Mouse (Mus musculus): ENCODE measurements around the gene Ugt1a8.
"Not testable (repeated sequence)": the region's sequence is repeated elsewhere in the genome, so short reads cannot be mapped to it uniquely, and the experiment has no call there.

Gene Ugt1a8

GRCm38 (mm10) chr1:88087513-88087912 lies at the start of gene Ugt1a8:
Gene Ugt1a8 (plus strand): TSS chr1:88087813.
- in situ Hi-C loops (cut with MboI, MseI), result no loop called here

- in situ Hi-C loops (cut with MboI, MseI), result not testable (repeated sequence)
Observed at GRCm38 (mm10) chr1:88043044-88043443, 44.6 kb upstream of the Ugt1a8 start.

- in situ Hi-C loops (cut with MboI, MseI), result not testable (repeated sequence)
Observed at GRCm38 (mm10) chr1:88044832-88045437, 42.7 kb upstream of the Ugt1a8 start.

GRCm38 (mm10) chr1:88047408-88047807 lies 40.2 kb upstream of the Ugt1a8 start:
- in situ Hi-C loops (cut with MboI, MseI), result not testable (repeated sequence)

- in situ Hi-C loops (cut with MboI, MseI), result no loop called here
Observed at GRCm38 (mm10) chr1:88055088-88055487, 32.5 kb upstream of the Ugt1a8 start, which contains the start of gene Ugt1a10. Gene Ugt1a10 (plus strand): TSS chr1:88055388.

GRCm38 (mm10) chr1:88066472-88067102 lies 21.0 kb upstream of the Ugt1a8 start:
- in situ Hi-C loops (cut with MboI, MseI), result not testable (repeated sequence)

- in situ Hi-C loops (cut with MboI, MseI), result no loop called here
Observed at GRCm38 (mm10) chr1:88070495-88070894, 17.1 kb upstream of the Ugt1a8 start, which contains the start of gene Ugt1a9. Gene Ugt1a9 (plus strand): TSS chr1:88070800.

GRCm38 (mm10) chr1:88070902-88071301 lies 16.7 kb upstream of the Ugt1a8 start:
- in situ Hi-C loops (cut with MboI, MseI), result no loop called here

- in situ Hi-C loops (cut with MboI, MseI), result no loop called here
Observed at GRCm38 (mm10) chr1:88074471-88074870, 13.1 kb upstream of the Ugt1a8 start.

- in situ Hi-C loops (cut with MboI, MseI), result no loop called here
Observed at GRCm38 (mm10) chr1:88077128-88077527, 10.5 kb upstream of the Ugt1a8 start.

- in situ Hi-C loops (cut with MboI, MseI), result no loop called here
Observed at GRCm38 (mm10) chr1:88081670-88082069, 5.9 kb upstream of the Ugt1a8 start.

GRCm38 (mm10) chr1:88086125-88086524 lies 1.5 kb upstream of the Ugt1a8 start:
- in situ Hi-C loops (cut with MboI, MseI), result no loop called here

- in situ Hi-C loops (cut with MboI, MseI), result no loop called here
Observed at GRCm38 (mm10) chr1:88092341-88092740, 4.7 kb downstream of the Ugt1a8 start.

- in situ Hi-C loops (cut with MboI, MseI), result not testable (repeated sequence)
Observed at GRCm38 (mm10) chr1:88094270-88094676, 6.7 kb downstream of the Ugt1a8 start.

GRCm38 (mm10) chr1:88094941-88095492 lies 7.4 kb downstream of the Ugt1a8 start, which contains the start of gene Ugt1a7c:
Gene Ugt1a7c (plus strand): TSS chr1:88095062.
- in situ Hi-C loops (cut with MboI, MseI), result no loop called here

GRCm38 (mm10) chr1:88098546-88098945 lies 10.9 kb downstream of the Ugt1a8 start:
- in situ Hi-C loops (cut with MboI, MseI), result not testable (repeated sequence)

- in situ Hi-C loops (cut with MboI, MseI), result not testable (repeated sequence)
Observed at GRCm38 (mm10) chr1:88099691-88100090, 12.1 kb downstream of the Ugt1a8 start.

- in situ Hi-C loops (cut with MboI, MseI), result not testable (repeated sequence)
Observed at GRCm38 (mm10) chr1:88103019-88103418, 15.4 kb downstream of the Ugt1a8 start, which contains the start of gene Ugt1a6b. Gene Ugt1a6b (plus strand): TSS chr1:88103252.

- in situ Hi-C loops (cut with MboI, MseI), result not testable (repeated sequence)
Observed at GRCm38 (mm10) chr1:88103697-88104468, 16.3 kb downstream of the Ugt1a8 start.

- in situ Hi-C loops (cut with MboI, MseI), result no loop called here
Observed at GRCm38 (mm10) chr1:88104667-88105430, 17.2 kb downstream of the Ugt1a8 start.

GRCm38 (mm10) chr1:88105656-88106055 lies 18.0 kb downstream of the Ugt1a8 start:
- in situ Hi-C loops (cut with MboI, MseI), result no loop called here
